Mouse (Mus musculus): ENCODE measurements around the gene Cd300c.
"Not testable (repeated sequence)": the region's sequence is repeated elsewhere in the genome, so short reads cannot be mapped to it uniquely, and the experiment has no call there.

Cd300c gene

DNA sequence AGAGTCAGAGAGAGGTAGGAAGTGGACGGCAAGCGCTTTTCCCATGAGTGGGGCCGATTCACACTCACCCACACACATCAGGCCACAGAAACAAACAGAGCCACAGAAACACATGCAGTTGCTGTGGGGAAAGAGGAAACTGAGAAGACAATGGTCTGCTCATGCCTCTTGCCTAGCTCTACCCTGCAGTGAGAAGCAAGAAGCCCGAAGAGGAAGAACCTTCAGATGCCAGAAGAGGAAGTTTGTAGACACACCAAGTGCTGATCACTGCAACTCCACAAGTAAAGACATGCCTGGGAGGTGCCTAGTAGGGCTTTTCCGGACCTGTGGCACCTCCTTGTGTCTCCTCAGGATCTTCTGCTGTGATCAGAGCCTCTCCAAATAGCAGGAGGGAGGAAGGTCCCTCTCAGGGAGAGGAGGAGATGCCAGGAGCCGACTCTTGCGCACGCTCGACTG, at the start of gene Cd300c:
Gene Cd300c (minus strand): TSS at position 406 of the 456 bp plus-strand sequence.
- Histone ChIP-seq H3K4me3 (replicated peaks; ENCODE audit: low read length) (no peak within 1 kb of the TSS), H3K4me1 (replicated peaks; ENCODE audit: low read depth, low read length) (no peaks in the 10 kb centered on the region), H3K36me3 (ENCODE audit: insufficient read depth, low read length) (no peaks in the 10 kb centered on the region), H3K27me3 (ENCODE audit: insufficient read depth, low read length) (no peaks in the 10 kb centered on the region), H3K9me3 (ENCODE audit: low read length) (peaks cover 3% of the 10 kb centered on the region; the same call in 1 of the 2 replicates)
- TF ChIP-seq POU5F1 (IDR thresholded peaks at IDR 0.05; ENCODE audit: borderline replicate concordance, low read length) (no peak), NANOG (IDR thresholded peaks at IDR 0.05; ENCODE audit: borderline replicate concordance, low read length) (no peak), CTCF (conservative IDR thresholded peaks at IDR 0.05; ENCODE audit: low read length) (no peak)

DNA sequence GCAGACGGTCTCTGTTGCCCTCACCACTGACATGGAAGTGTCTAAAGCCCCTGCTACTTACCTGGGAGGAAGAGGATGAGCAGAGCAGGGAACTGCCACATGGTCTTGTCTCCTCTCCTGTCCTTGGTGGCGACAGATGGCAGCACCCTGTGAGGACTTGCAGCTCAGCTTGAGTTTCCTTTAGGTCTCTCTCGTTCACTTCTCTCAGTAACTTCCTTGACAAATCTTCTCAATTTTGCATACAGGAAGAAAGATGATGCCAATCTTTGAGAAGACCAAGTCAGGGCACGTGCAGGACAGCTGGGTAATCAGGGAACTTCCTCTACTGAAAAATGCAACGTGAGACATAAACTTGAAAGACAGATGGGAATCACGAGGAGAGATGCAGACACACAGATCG, 47.1 kb upstream of the Cd300c start, which contains the start of gene Cd300ld2:
Gene Cd300ld2 (minus strand): TSS at position 101 of the 400 bp plus-strand sequence.
- H3K27me3 ChIP-seq (ENCODE audit: insufficient read depth, low read length); H3K4me3 ChIP-seq (replicated peaks; ENCODE audit: low read length); H3K9me3 ChIP-seq (ENCODE audit: low read length); H3K4me1 ChIP-seq (replicated peaks; ENCODE audit: low read depth, low read length); H3K36me3 ChIP-seq (ENCODE audit: insufficient read depth, low read length): not testable (repeated sequence)

DNA sequence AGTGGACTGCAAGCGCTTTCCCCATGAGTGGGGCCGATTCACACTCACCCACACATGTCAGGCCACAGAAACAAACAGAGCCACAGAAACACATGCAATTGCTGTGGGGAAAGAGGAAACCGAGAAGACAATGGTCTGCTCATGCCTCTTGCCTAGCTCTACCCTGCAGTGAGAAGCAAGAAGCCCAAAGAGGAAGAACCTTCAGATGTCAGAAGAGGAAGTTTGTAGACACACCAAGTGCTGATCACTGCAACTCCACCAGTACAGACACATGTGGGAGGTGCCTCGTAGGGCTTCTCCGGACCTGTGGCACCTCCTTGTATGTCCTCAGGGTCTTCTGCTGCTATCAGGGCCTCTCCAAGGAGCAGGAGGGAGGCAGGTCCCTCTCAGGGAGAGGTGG, 35.1 kb upstream of the Cd300c start:
- Histone ChIP-seq H3K9me3 (ENCODE audit: low read length) (no peaks in the 10 kb centered on the region), H3K27me3 (ENCODE audit: insufficient read depth, low read length) (peaks cover 22% of the 10 kb centered on the region), H3K36me3 (ENCODE audit: insufficient read depth, low read length) (no peaks in the 10 kb centered on the region), H3K4me3 (replicated peaks; ENCODE audit: low read length) (no peak overlapping the region), H3K4me1 (replicated peaks; ENCODE audit: low read depth, low read length) (no peaks in the 10 kb centered on the region)
- TF ChIP-seq CTCF (conservative IDR thresholded peaks at IDR 0.05; ENCODE audit: low read length) (no peak), POU5F1 (IDR thresholded peaks at IDR 0.05; ENCODE audit: borderline replicate concordance, low read length) (no peak), NANOG (IDR thresholded peaks at IDR 0.05; ENCODE audit: borderline replicate concordance, low read length) (no peak)

DNA sequence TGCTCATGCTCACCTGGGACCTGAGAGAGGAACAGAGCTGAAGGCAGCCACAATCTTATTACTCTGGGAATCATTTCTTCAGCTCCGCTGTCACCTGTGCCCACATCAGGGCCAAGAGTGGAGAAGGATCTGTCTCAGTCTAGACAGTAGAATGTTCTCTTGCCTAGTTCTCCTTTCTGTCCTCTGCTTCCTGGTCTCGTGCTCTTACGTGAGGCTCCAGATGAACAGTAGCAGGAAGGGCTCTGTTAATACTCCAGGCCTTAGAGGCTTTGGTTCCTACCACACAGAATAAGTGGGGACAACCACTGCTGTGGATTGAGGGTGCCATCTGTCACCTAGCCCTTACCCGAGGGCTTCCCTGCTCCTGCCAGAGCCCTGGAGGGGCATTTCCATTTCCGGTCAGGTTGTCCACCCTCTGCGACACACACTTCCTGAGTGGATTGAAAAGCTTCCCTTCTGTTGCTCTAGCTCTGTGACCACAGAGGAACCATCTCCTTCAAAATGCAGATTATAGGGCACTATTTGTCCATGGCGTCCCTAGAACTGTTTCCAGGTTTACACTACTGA, 32.6 kb upstream of the Cd300c start, which contains the start of gene Cd300c2:
Gene Cd300c2 (minus strand): TSS at position 407 of the 567 bp plus-strand sequence.
- TF ChIP-seq NANOG (IDR thresholded peaks at IDR 0.05; ENCODE audit: borderline replicate concordance, low read length), result no peak
- TF ChIP-seq CTCF (conservative IDR thresholded peaks at IDR 0.05; ENCODE audit: low read length), result no peak
- no peak for TF ChIP-seq POU5F1 (IDR thresholded peaks at IDR 0.05; ENCODE audit: borderline replicate concordance, low read length)
- no peaks in the 10 kb centered on the region for H3K36me3 ChIP-seq (ENCODE audit: insufficient read depth, low read length)
- H3K9me3 ChIP-seq (ENCODE audit: low read length), result no peaks in the 10 kb centered on the region
- H3K4me1 ChIP-seq (replicated peaks; ENCODE audit: low read depth, low read length), result no peaks in the 10 kb centered on the region
- H3K27me3 ChIP-seq (ENCODE audit: insufficient read depth, low read length), result peaks cover 29% of the 10 kb centered on the region
- no peak within 1 kb of the TSS for H3K4me3 ChIP-seq (replicated peaks; ENCODE audit: low read length)

DNA sequence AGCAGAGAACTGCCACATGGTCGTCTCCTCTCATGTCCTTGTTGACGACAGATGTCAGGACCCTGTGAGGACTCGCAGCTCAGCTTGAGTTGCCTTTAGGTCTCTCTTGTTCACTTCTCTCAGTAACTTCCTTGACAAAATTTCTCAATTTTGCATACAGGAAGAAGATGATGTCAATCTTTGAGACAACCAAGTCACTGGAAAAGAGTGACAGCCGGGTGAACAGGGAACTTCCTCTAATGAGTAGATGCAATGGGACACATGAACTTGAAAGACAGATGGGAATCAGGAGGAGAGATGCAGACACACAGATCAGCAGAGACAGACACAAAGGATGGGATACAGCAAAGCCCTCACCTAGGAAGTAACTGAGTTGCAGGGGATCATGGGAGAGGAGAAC, 20.8 kb upstream of the Cd300c start, which contains the start of gene Cd300ld:
Gene Cd300ld (minus strand): TSS at position 130 of the 400 bp plus-strand sequence.
- H3K36me3 ChIP-seq (ENCODE audit: insufficient read depth, low read length), result no peaks in the 10 kb centered on the region
- no peak for TF ChIP-seq CTCF (conservative IDR thresholded peaks at IDR 0.05; ENCODE audit: low read length)
- TF ChIP-seq POU5F1 (IDR thresholded peaks at IDR 0.05; ENCODE audit: borderline replicate concordance, low read length), result no peak
- TF ChIP-seq NANOG (IDR thresholded peaks at IDR 0.05; ENCODE audit: borderline replicate concordance, low read length), result no peak
- H3K4me3 ChIP-seq (replicated peaks; ENCODE audit: low read length), result no peak within 1 kb of the TSS
- H3K27me3 ChIP-seq (ENCODE audit: insufficient read depth, low read length), result no peaks in the 10 kb centered on the region
- no peaks in the 10 kb centered on the region for H3K4me1 ChIP-seq (replicated peaks; ENCODE audit: low read depth, low read length)
- no peaks in the 10 kb centered on the region for H3K9me3 ChIP-seq (ENCODE audit: low read length)

DNA sequence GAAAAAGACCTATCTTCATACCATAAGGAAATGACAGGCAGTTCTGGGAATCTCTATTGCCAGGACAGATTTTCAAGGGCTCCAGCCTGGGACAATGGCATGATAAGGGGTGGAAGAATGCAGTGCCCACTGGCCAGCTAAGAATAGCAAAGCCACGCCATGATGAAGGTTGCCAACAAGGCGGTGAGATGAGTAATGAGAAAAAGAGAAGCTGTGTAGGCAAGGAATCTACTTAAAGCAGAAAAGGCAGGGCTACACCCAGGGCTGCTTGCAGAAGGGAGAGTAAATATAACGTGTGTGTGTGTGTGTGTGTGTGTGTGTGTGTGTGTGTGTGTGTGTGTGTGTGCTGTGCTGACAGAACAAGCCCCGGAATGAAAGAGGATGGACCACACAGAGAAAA, 12.9 kb upstream of the Cd300c start:
- Histone ChIP-seq H3K9me3 (ENCODE audit: low read length) (peaks cover 5% of the 10 kb centered on the region; the same call in 1 of the 2 replicates), H3K4me3 (replicated peaks; ENCODE audit: low read length) (no peak overlapping the region), H3K27me3 (ENCODE audit: insufficient read depth, low read length) (no peaks in the 10 kb centered on the region), H3K36me3 (ENCODE audit: insufficient read depth, low read length) (no peaks in the 10 kb centered on the region), H3K4me1 (replicated peaks; ENCODE audit: low read depth, low read length) (no peaks in the 10 kb centered on the region)
- TF ChIP-seq POU5F1 (IDR thresholded peaks at IDR 0.05; ENCODE audit: borderline replicate concordance, low read length), result no peak
- no peak for TF ChIP-seq CTCF (conservative IDR thresholded peaks at IDR 0.05; ENCODE audit: low read length)
- no peak for TF ChIP-seq NANOG (IDR thresholded peaks at IDR 0.05; ENCODE audit: borderline replicate concordance, low read length)

DNA sequence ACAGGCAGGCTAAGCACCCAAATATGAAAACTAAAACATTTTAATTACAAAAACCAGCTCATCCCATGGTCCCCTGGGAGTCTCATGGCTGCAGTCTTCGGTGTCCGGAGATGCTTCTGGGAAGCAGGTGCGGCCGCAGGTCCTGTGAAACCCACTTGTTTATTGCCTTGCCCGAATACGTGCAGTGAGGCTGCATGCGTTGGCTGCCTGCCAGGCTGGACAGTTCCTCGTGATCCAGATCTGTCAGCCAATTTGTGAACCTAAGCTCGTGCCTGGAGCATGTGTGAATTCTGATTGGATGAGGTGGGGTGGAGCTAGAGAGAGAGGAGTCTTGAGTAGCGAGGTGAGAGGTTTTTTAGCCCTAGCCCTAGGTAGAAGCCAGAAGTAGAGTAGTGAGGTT, 3.8 kb upstream of the Cd300c start:
- TF ChIP-seq CTCF (conservative IDR thresholded peaks at IDR 0.05; ENCODE audit: low read length) (no peak), POU5F1 (IDR thresholded peaks at IDR 0.05; ENCODE audit: borderline replicate concordance, low read length) (no peak), NANOG (IDR thresholded peaks at IDR 0.05; ENCODE audit: borderline replicate concordance, low read length) (no peak)
- H3K4me1 ChIP-seq (replicated peaks; ENCODE audit: low read depth, low read length), result no peaks in the 10 kb centered on the region

DNA sequence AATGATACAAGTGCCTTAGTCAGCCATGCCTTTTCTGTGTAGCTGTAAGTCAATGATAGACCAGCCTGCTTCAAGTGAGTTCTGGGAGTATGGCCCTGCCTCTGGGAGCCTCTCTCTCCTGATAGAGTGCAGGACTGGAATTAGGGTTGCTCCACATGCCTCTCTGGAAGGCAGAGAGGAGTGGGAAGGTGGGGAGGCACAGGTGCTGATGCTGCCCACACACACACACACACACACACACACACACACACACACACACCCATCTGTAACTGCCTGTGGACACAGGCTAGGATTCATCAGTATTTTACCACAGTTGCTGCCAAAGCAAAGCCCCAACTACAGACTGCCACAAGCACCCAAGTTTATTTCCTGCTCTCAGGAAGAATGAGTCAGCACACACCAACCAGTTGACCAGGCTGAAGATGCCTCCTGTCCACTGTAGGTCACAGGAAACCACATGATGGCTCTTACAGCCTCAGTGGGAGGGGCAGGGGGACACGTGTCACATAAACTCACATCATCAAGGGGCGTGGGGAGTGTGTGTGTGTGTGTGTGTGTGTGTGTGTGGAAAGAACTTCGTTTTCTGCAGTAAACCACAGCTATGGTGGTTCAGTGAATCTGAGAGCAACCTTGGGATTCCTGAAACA, 3.7 kb downstream of the Cd300c start:
- H3K36me3 ChIP-seq (ENCODE audit: insufficient read depth, low read length), result no peaks in the 10 kb centered on the region
- no peak overlapping the region for H3K4me3 ChIP-seq (replicated peaks; ENCODE audit: low read length)
- peaks cover 8% of the 10 kb centered on the region for H3K4me1 ChIP-seq (replicated peaks; ENCODE audit: low read depth, low read length)
- TF ChIP-seq POU5F1 (IDR thresholded peaks at IDR 0.05; ENCODE audit: borderline replicate concordance, low read length), result no peak
- TF ChIP-seq NANOG (IDR thresholded peaks at IDR 0.05; ENCODE audit: borderline replicate concordance, low read length), result no peak
- TF ChIP-seq CTCF (conservative IDR thresholded peaks at IDR 0.05; ENCODE audit: low read length), result no peak
- peaks cover 3% of the 10 kb centered on the region; the same call in 1 of the 2 replicates for H3K9me3 ChIP-seq (ENCODE audit: low read length)
- no peaks in the 10 kb centered on the region for H3K27me3 ChIP-seq (ENCODE audit: insufficient read depth, low read length)

More for the DNA sequence above, 3.8 kb upstream of the Cd300c start:
- H3K27me3 ChIP-seq (ENCODE audit: insufficient read depth, low read length), result no peaks in the 10 kb centered on the region
- H3K4me3 ChIP-seq (replicated peaks; ENCODE audit: low read length), result no peak overlapping the region
- no peaks in the 10 kb centered on the region for H3K9me3 ChIP-seq (ENCODE audit: low read length)
- H3K36me3 ChIP-seq (ENCODE audit: insufficient read depth, low read length), result no peaks in the 10 kb centered on the region
